Mouse (Mus musculus) thymus, adult 18-20 months (tissue): ENCODE results near the gene Eef2.
"Not testable (repeated sequence)": the region's sequence is repeated elsewhere in the genome, so short reads cannot be mapped to it uniquely, and the experiment has no call there.

Source experiments
- DNase-seq, 2 experiments: peaks; one replicate each; pipeline ENCODE4 v3.0.0; 2022; ENCODE audit warnings: mixed read lengths in 2 of 2

Eef2 gene

GRCm38 (mm10) chr10:81151261-81151660, 25.2 kb upstream of the Eef2 start:
- no peak for DNase-seq

GRCm38 (mm10) chr10:81152609-81153008, 23.8 kb upstream of the Eef2 start:
- DNase-seq: no peak

DNA sequence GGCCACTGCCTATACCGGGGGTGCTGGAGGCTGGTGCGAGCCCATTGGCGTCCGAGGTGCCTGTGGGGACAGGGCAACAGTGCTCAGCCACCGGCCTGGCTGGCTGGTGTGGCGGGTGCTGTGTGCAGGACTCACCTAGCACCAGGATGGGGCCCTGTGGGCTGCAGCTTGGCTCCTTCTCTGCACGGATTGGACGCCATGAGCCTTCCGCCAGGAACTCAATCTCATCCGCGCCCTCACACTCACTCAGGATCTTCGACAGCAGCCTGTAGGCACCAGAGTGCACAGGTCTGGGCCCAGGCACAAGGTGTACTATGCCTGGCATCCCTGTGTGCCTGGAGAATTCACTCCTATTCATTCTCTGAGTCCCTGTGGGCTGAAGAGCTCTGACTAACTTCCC, 22.1 kb upstream of the Eef2 start:
- DNase-seq: no peak

DNA sequence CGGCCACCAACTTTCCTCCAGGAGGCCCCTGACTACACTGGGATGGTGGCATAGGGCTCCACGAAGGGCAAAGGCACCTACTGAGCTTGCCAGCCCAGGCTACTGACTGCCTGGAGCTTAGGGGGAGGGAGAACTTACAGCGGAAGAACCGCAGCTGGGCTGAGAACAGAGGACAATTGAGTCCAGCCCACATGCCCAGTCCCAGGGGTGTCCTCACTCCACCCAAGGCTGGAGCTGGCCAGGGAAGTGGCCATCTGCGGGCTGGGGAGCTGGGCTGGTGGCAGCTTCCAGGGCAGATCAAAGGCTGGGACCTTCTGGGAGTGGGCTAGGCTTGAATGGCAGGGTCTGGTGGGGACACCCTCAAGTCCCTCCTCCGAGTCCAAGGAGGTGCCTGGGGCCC, 21.7 kb upstream of the Eef2 start:
- no peak for DNase-seq

DNA sequence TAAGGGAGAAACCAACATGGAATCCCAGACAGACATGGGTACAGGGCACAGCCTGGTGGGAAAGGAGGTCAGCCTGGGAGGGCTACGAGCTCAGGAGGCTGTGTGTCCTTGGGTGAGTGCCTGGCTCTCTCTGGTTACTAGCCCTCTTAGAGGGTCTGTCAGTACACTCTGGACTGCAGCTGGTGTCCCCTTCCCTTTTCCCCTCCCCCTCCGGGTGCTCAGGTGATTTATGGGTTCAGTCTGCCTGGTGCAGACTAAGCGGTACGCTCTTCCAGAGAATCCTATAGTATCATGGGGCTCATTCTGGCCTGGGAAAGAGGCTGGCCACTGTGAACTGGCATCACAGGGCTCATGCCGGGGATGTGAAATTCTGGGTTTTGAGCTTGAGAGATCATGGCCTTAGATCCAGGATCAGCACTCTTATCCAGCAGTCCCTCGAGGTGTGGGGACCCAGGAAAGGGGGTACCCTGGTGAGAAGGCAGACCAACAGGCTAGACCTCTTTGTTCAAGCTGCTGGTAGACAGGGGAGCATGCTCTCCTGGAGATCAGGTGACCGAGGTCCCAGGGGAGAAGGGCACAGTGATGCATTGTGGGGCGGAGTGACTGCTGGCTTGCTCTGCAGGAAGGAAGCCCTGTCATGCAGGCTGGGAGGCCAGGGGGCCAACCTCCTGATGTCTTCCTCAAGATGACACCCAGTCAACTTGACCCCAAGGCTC, 14.7 kb upstream of the Eef2 start:
- peak in 1 of 2 experiments; percentile 38 for DNase-seq

DNA sequence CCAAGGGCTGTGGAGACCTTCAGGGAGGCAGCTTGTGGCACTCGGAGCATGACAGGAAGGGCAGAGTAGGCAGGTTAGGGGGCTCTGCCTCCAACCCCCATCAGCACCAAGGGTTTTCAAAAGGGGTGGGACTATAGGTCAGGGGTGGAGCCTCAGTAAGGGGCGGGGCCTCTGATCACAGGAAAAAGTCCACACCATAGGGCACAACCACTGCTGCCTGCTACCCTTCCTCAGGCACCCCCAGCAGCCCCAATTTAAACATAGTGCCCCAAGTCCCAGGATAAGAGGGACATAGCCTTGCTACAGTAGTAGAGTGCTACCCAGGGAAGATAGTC, 14.1 kb upstream of the Eef2 start:
- DNase-seq: no peak

DNA sequence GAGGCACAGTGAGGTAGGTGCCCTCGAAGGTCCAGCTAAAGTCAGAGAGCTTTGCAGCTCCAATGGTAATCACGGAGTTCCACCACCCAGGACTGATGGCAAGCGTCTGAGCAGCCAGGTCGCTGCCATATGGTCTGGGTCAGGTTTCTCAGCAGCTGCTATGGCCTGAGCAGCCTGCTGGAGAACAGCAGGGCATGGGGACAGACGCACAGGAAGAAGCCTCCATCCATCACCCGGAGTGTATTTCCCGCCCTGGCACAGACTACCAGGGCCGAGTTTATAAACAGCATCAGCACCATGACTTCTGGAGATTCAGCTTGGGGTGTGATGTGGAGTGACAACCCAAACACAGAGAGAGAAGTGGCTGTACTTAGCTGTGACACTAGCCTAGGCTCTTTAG, 11.3 kb upstream of the Eef2 start:
- DNase-seq: no peak

- DNase-seq: peak; percentile 99 to 100
Measured at GRCm38 (mm10) chr10:81167200-81168086, 9.0 kb upstream of the Eef2 start, which contains the start of gene Pias4. TSS of gene Pias4 (minus strand) at chr10:81167923.

DNA sequence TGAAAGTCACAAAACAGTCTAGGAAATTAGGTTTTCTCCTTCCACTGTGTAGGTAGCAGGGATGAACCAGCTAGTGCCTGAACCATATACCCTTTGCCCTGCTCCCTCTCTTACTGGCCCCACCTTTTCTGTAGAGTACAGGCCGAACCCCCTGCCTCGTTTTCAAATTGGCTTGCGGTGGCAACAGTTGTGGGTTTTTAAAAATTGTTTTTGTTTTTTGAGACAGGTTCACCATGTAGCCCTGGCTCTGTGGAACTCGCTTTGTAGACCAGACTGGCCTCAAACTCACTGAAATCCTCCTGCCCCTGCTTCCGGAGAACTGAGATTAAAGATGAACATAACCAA, 8.4 kb upstream of the Eef2 start:
- no peak for DNase-seq

GRCm38 (mm10) chr10:81168521-81169244, 7.7 kb upstream of the Eef2 start:
- peak; percentile 84 to 91 for DNase-seq

- not testable (repeated sequence) for DNase-seq
Measured at GRCm38 (mm10) chr10:81169411-81169900, 7.0 kb upstream of the Eef2 start.

GRCm38 (mm10) chr10:81173132-81173531, 3.3 kb upstream of the Eef2 start:
- peak; percentile 73 to 75 for DNase-seq

DNA sequence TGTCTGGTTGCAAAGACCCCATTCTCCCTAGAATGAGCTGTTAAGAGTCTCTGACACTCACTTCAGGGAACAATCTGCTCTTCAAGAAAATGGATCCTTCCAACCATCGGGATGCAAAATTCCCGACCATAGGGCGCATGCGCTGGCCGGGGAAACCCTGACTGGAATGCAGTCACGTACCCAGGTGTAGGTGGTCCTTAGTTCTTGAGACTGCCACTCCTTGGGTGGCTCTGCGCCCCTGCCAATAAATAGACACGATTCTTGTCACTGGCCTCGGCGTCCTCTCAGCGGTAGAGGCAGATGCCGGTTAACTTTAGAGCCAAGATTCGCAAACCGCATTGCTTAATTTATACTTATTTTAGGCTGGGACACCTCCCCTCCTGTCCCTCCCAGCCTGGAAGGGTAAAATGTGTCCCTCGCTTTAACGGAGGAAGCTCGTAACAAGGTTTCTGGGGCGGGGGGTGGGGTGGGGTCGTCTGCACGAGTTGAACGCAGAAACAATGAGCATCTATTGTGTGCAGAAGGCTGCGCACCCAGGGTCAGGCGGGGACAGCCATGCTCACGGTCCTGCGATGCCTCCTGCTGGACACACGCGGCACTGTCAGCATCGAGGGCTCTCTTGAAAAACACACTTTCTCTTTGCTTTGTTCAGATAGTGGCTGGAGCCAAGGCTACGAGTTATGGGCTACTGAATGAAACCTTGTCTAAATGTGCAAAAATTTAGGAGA, 1.6 kb upstream of the Eef2 start:
- DNase-seq: peak; percentile 81 to 85

DNA sequence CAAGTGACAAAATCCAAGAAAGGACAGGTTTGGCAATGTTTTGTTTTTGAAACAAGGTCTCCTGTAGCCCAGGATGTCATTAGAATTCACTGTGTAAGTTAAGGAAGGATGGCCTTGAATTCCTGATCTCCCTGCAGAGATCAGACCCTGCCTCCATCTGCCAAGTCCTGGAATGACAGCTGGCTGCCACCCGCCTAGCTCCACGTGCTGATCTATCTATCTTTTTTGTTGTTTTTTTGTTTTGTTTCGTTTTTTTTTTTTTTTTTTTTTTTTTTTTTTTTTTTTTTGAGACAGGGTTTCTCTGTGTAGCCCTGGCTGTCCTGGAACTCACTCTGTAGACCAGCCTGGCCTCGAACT, 1.1 kb upstream of the Eef2 start:
- not testable (repeated sequence) for DNase-seq

- DNase-seq: no peak
Measured at GRCm38 (mm10) chr10:81175936-81176465, 430 bp upstream of the Eef2 start.

DNA sequence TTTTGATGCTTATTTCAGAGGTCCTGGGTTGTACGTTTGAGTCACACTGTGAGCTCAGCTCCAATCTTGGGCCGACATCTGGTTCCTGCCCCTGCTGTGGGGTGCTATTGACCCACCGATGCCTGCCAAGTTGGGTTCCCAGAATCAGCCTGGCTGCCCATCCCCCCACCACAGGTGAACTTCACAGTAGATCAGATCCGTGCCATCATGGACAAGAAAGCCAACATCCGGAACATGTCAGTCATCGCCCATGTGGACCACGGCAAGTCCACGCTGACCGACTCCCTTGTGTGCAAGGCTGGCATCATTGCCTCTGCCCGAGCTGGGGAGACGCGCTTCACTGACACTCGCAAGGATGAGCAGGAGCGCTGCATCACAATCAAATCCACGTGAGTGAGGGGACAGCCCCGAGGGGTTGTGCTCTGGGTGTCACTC, 1.1 kb downstream of the Eef2 start:
- DNase-seq: no peak

- no peak for DNase-seq
Measured at GRCm38 (mm10) chr10:81177958-81178712, 1.7 kb downstream of the Eef2 start.

- no peak for DNase-seq
Measured at GRCm38 (mm10) chr10:81178927-81179326, 2.5 kb downstream of the Eef2 start.

- no peak for DNase-seq
Measured at GRCm38 (mm10) chr10:81179451-81180342, 3.3 kb downstream of the Eef2 start.

DNA sequence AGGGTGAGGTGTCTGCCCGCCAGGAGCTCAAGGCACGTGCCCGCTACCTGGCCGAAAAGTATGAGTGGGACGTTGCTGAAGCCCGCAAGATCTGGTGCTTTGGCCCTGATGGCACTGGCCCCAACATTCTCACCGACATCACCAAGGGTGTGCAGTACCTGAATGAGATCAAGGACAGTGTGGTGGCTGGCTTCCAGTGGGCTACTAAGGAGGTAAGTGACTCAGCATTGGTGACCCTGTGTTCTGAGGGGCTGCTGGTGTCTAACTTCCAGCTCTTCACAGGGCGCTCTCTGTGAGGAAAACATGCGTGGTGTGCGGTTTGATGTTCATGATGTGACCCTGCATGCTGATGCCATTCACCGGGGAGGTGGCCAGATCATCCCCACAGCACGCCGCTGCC, 4.5 kb downstream of the Eef2 start:
- DNase-seq: no peak

DNA sequence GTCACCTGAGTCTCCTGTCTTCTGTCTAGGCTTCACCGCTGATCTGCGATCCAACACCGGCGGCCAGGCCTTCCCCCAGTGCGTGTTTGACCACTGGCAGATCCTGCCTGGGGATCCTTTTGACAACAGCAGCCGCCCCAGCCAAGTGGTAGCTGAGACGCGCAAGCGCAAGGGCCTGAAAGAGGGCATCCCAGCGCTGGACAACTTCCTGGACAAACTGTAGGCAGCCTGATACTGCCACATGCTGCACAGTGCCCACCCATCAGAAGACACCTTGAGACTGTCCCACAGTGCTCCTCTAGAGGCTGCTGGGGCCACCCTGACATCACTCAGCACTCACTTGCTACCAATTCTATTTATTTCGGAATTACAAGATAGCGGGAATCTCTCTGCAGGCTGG, 5.4 kb downstream of the Eef2 start:
- DNase-seq: peak in 1 of 2 experiments; percentile 29
